8 mouse cellular contexts compared by ENCODE assay signal in genomic region chr1:131269797-131270578, GRCm38 (mm10). TPM values are rescaled to one million over a fixed set of nuclear protein-coding genes. Genes with fewer than 3 reads are reported as not detected.
DNase-seq lines count a peak whose midpoint lies in the region; ATAC-seq and TF ChIP-seq lines count a peak whose summit lies in the region.

No protein-coding gene starts in this region.

- H3K9ac ChIP-seq in embryonic facial prominence, embryonic 11.5 days (replicated peaks; ENCODE audit: low read length) = no peak overlapping the region
- H3K9ac ChIP-seq in heart, embryonic 12.5 days = no peak overlapping the region
- no peak overlapping the region for H3K9ac ChIP-seq in kidney, postnatal 0 days (ENCODE audit: low read depth, low read length)
- no peak overlapping the region for H3K9ac ChIP-seq in liver, adult 2 months (ENCODE audit: low read depth, low read length)
- H3K9ac ChIP-seq in stomach, embryonic 16.5 days (ENCODE audit: low read length) = no peak overlapping the region

- peak; percentile 90 for TF ChIP-seq CTCF in kidney, postnatal 0 days (IDR thresholded peaks at IDR 0.05; ENCODE audit: low read depth)
- peak; percentile 60; the same call in 1 of the 2 replicates for TF ChIP-seq CTCF in liver, adult 2 months (IDR thresholded peaks at IDR 0.05; ENCODE audit: low read depth, low read length)

- no peak overlapping the region for H3K4me2 ChIP-seq in embryonic facial prominence, embryonic 11.5 days (ENCODE audit: low read depth, low read length)
- peak overlapping the region; percentile 19; the same call in 1 of the 2 replicates for H3K4me2 ChIP-seq in heart, embryonic 12.5 days
- H3K4me2 ChIP-seq in kidney, postnatal 0 days (ENCODE audit: low read length) = no peak overlapping the region
- H3K4me2 ChIP-seq in stomach, embryonic 16.5 days (ENCODE audit: low read depth, low read length) = no peak overlapping the region

- no peaks in the 10 kb centered on the region for H3K27me3 ChIP-seq in embryonic facial prominence, embryonic 11.5 days (ENCODE audit: control insufficient read depth, insufficient read depth, low read length)
- H3K27me3 ChIP-seq in heart, embryonic 12.5 days (replicated peaks) = peaks cover 22% of the 10 kb centered on the region
- H3K27me3 ChIP-seq in kidney, postnatal 0 days (ENCODE audit: insufficient read depth, low read length) = no peaks in the 10 kb centered on the region
- H3K27me3 ChIP-seq in liver, adult 2 months (ENCODE audit: control insufficient read depth, insufficient read depth, low read length) = no peaks in the 10 kb centered on the region
- no peaks in the 10 kb centered on the region for H3K27me3 ChIP-seq in stomach, embryonic 16.5 days (ENCODE audit: control insufficient read depth, insufficient read depth, low read length)

- no peak for TF ChIP-seq POLR2A in liver, adult 2 months (IDR thresholded peaks at IDR 0.05; ENCODE audit: extremely low read depth, insufficient read depth, low read length)

- no peaks in the 10 kb centered on the region for H3K36me3 ChIP-seq in embryonic facial prominence, embryonic 11.5 days (replicated peaks; ENCODE audit: control insufficient read depth, insufficient read depth, low read depth, low read length)
- no peaks in the 10 kb centered on the region for H3K36me3 ChIP-seq in heart, embryonic 12.5 days
- 0 out of 2 replicates have a peak, but pooled peaks cover 3% of the 10 kb centered on the region for H3K36me3 ChIP-seq in kidney, postnatal 0 days (ENCODE audit: insufficient read depth, low read length)
- H3K36me3 ChIP-seq in liver, adult 2 months (ENCODE audit: control insufficient read depth, insufficient read depth, low read length) = peaks cover 7% of the 10 kb centered on the region
- H3K36me3 ChIP-seq in stomach, embryonic 16.5 days (ENCODE audit: control insufficient read depth, insufficient read depth, low read length) = no peaks in the 10 kb centered on the region

- H3K79me2 ChIP-seq in liver, adult 2 months (ENCODE audit: control insufficient read depth, insufficient read depth, low read length) = no peaks in the 10 kb centered on the region

- 35% methylated on average over 22 of the region's 22 CpGs for WGBS in embryonic facial prominence, embryonic 11.5 days
- 28% methylated on average over 22 of the region's 22 CpGs for WGBS in heart, embryonic 12.5 days
- 36% methylated on average over 22 of the region's 22 CpGs for WGBS in kidney, postnatal 0 days
- 57% methylated on average over 22 of the region's 22 CpGs for WGBS in liver, adult 2 months
- WGBS in stomach, embryonic 16.5 days = 40% methylated on average over 22 of the region's 22 CpGs

- H3K4me3 ChIP-seq in embryonic facial prominence, embryonic 11.5 days (ENCODE audit: low read depth, low read length) = no peak overlapping the region
- no peak overlapping the region for H3K4me3 ChIP-seq in heart, embryonic 12.5 days
- H3K4me3 ChIP-seq in kidney, postnatal 0 days (replicated peaks; ENCODE audit: low read depth, low read length) = no peak overlapping the region
- no peak overlapping the region for H3K4me3 ChIP-seq in liver, adult 2 months (ENCODE audit: insufficient read depth, low read depth, low read length)
- no peak overlapping the region for H3K4me3 ChIP-seq in stomach, embryonic 16.5 days (replicated peaks; ENCODE audit: low read length)

- no peaks in the 10 kb centered on the region for H3K9me3 ChIP-seq in embryonic facial prominence, embryonic 11.5 days (replicated peaks; ENCODE audit: control insufficient read depth, low read length)
- H3K9me3 ChIP-seq in heart, embryonic 12.5 days (replicated peaks) = no peaks in the 10 kb centered on the region
- no peaks in the 10 kb centered on the region for H3K9me3 ChIP-seq in kidney, postnatal 0 days (replicated peaks; ENCODE audit: low read length)
- H3K9me3 ChIP-seq in stomach, embryonic 16.5 days (replicated peaks; ENCODE audit: control insufficient read depth, low read length) = no peaks in the 10 kb centered on the region

- H3K4me1 ChIP-seq in embryonic facial prominence, embryonic 11.5 days (ENCODE audit: control insufficient read depth, insufficient read depth, low read length) = no peaks in the 10 kb centered on the region
- H3K4me1 ChIP-seq in heart, embryonic 12.5 days (replicated peaks) = peaks cover 8% of the 10 kb centered on the region
- H3K4me1 ChIP-seq in kidney, postnatal 0 days (replicated peaks; ENCODE audit: insufficient read depth, low read length) = no peaks in the 10 kb centered on the region
- H3K4me1 ChIP-seq in liver, adult 2 months (ENCODE audit: control insufficient read depth, insufficient read depth, low read length) = no peaks in the 10 kb centered on the region
- peaks cover 6% of the 10 kb centered on the region; the same call in 1 of the 2 replicates for H3K4me1 ChIP-seq in stomach, embryonic 16.5 days (ENCODE audit: control insufficient read depth, insufficient read depth, low read length)

- DNase-seq in CD4-positive, CD25-positive, alpha-beta regulatory T cell, adult 2 months (ENCODE audit: low read depth, low spot score) = peak; percentile 85
- peak; percentile 64 for DNase-seq in adrenal gland, postnatal 25 days
- DNase-seq in embryonic facial prominence, embryonic 11.5 days (ENCODE audit: low spot score) = peak; percentile 90
- DNase-seq in kidney, postnatal 0 days (ENCODE audit: low spot score) = peak; percentile 86
- DNase-seq in liver, adult 2 months (ENCODE audit: extremely low read depth, low read depth, low spot score) = peak; percentile 62
- peak; percentile 87 for DNase-seq in neural tube, embryonic 10.5 days (ENCODE audit: extremely low spot score, low spot score)

- no peak overlapping the region for H3K27ac ChIP-seq in embryonic facial prominence, embryonic 11.5 days (replicated peaks; ENCODE audit: low read depth, low read length)
- H3K27ac ChIP-seq in heart, embryonic 12.5 days (ENCODE audit: poor library complexity, severe bottlenecking) = no peak overlapping the region
- H3K27ac ChIP-seq in kidney, postnatal 0 days = no peak overlapping the region
- no peak overlapping the region for H3K27ac ChIP-seq in liver, adult 2 months (replicated peaks; ENCODE audit: insufficient read depth, low read depth, low read length)
- no peak overlapping the region for H3K27ac ChIP-seq in stomach, embryonic 16.5 days (ENCODE audit: low read length)

- ATAC-seq in embryonic facial prominence, embryonic 11.5 days (replicated peaks; ENCODE audit: insufficient number of reproducible peaks, low FRiP score, low TSS enrichment, low read depth) = peak; percentile 19
- ATAC-seq in heart, embryonic 12.5 days (ENCODE audit: insufficient number of reproducible peaks, low FRiP score) = 0 out of 2 replicates have a peak, but pooled peaks have one; percentile 14
- ATAC-seq in kidney, postnatal 0 days (replicated peaks; ENCODE audit: low FRiP score, low read depth) = peak; percentile 16; the same call in 1 of the 2 replicates
- peak; percentile 6; the same call in 1 of the 2 replicates for ATAC-seq in stomach, embryonic 16.5 days (ENCODE audit: insufficient read depth, low FRiP score)

RNA-seq across cellular contexts. Expression of gene Ikbke, which starts 9.4 kb away (rescaled TPM):
- total RNA-seq in adrenal gland, postnatal 25 days (2021) = 13.2 and 18.5 TPM in 2 replicates
- polyA plus RNA-seq in embryonic facial prominence, embryonic 11.5 days (2014; fragmentation: Nextera tagmentation; extraction: Ambion mirVana) = 0.49 and 1.7 TPM in 2 replicates
- 2.8 and 3.4 TPM in 2 replicates for polyA plus RNA-seq in heart, embryonic 12.5 days (2016; fragmentation: Nextera tagmentation; extraction: Ambion mirVana)
- polyA plus RNA-seq in kidney, postnatal 0 days (2015; fragmentation: Nextera tagmentation; extraction: Ambion mirVana) = 3.0 TPM in 2 replicates
- 15.6 and 16.6 TPM in 2 replicates for total RNA-seq in liver, adult 2 months (2014; rRNA removed)
- 14.4 and 20.7 TPM in 2 replicates for polyA plus RNA-seq in liver, adult 2 months (2012; rRNA removed)
- 8.1 and 8.5 TPM in 2 replicates for polyA plus RNA-seq in stomach, embryonic 16.5 days (2015; fragmentation: Nextera tagmentation; extraction: Ambion mirVana)

RNA-seq across cellular contexts. Expression of gene Rassf5, which starts 24.9 kb away (rescaled TPM):
- 12.8 and 13.1 TPM in 2 replicates for total RNA-seq in adrenal gland, postnatal 25 days (2021)
- polyA plus RNA-seq in embryonic facial prominence, embryonic 11.5 days (2014; fragmentation: Nextera tagmentation; extraction: Ambion mirVana) = 0.89 and 1.1 TPM in 2 replicates
- 27.0 and 27.2 TPM in 2 replicates for polyA plus RNA-seq in heart, embryonic 12.5 days (2016; fragmentation: Nextera tagmentation; extraction: Ambion mirVana)
- polyA plus RNA-seq in kidney, postnatal 0 days (2015; fragmentation: Nextera tagmentation; extraction: Ambion mirVana) = 3.4 and 3.8 TPM in 2 replicates
- total RNA-seq in liver, adult 2 months (2014; rRNA removed) = 3.4 and 5.6 TPM in 2 replicates
- 6.1 and 8.4 TPM in 2 replicates for polyA plus RNA-seq in liver, adult 2 months (2012; rRNA removed)
- 7.0 and 7.1 TPM in 2 replicates for polyA plus RNA-seq in stomach, embryonic 16.5 days (2015; fragmentation: Nextera tagmentation; extraction: Ambion mirVana)
